Mouse (Mus musculus) embryo, embryonic 9.5 days (tissue): ENCODE data around the gene Gbx1.

ENCODE experiments used
- DNase-seq: peaks from one replicate; pipeline ENCODE4 v3.0.0-alpha.2; 2017; ENCODE audit errors: extremely low spot score

The Gbx1 gene

DNA sequence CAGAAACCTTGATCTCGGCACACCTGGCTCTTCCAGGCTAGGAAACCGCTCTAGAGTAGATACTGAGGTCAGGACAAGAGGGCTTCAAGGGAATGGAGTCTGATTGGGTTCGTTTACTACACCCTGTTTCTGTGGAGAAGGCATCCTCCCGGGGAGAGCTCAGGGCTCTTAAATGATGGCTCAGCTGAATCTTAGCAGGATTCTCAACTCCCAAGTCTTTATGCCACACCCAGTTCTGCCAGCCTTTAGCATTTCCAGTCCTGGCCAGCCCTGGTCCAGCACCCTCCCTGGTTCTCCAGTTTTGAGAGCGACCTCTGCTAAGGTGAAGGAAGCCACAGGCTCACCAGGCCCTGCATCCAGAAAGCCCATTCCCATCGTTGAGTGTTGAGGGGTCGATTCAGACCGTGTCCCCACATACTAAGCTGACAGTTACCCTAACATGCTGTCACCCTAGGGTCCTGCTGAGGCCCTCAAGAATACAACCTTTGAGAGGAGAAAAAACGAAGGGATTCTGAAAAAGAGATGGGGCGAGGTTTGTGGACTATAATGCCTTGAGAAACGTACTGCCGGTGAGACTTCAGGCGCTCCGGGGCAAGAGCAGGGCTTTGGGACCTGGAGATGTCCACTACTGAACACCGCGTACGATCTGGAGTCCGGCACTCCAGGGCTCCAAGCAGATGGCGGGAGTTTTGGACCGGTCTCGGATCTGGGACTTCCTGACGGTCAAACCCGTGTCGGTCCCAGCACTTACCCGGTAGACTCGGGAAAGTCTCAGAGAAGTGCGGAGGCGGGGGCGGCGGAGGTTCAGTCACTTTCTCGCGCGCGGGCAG is 1.4 kb downstream of the Gbx1 start:
- no peak for DNase-seq

DNA sequence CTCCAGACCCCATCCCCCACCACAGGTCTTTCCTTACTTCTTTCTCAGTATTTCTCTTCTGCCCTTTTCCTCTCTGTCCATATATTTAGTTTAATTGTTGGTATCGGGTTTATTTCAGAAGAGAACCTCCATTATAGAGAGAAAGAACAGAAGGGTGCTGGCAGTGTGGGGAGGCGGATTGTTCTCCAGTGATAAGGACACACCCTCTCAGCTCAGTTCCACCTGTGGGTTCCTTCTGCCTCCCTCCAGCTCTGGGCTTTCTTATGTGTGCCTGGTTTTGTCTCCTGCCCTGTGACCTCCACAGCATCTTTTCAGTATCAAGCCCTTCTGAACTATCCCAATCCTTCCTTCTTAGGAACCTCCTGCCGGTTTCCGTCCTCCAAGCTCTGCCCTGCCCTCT is 2.5 kb downstream of the Gbx1 start:
- no peak for DNase-seq

DNA sequence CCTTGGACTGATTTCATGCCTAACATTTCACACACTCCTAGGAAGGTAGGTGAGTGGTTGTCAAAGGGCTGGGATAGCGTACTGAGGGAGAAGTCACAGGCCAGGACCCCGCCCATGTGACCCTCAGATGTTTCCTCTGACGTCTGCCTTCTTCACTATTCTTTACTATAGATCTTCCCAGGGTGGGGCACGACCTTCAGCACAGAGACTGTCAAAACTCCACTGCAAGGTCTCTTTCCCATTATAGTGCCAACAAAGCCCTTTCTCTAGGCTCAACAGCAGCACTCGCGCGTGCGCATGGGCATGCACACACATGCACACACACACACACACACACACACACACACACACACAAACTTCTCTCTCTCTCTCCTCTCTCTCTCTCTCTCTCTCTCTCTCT is 3.2 kb downstream of the Gbx1 start:
- no peak for DNase-seq

DNA sequence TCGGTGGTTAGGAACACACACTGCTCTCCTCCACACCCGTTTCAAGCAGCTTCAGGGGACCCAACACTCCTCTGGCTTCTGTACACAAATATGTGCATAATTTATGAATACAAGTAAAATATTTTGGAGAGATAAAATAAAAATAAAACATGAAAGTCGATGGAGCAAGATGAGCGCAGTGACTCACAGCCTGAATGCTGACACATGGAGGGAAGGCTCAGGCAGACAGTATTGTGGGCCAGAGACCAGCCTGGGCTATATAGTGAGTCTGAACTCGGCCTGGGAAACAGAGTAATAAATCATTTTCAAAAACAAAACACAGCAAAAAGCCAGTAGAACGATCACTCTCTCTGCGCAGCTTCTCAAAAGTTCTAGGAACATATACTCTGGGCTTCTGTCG is 5.6 kb downstream of the Gbx1 start:
- DNase-seq: no peak

DNA sequence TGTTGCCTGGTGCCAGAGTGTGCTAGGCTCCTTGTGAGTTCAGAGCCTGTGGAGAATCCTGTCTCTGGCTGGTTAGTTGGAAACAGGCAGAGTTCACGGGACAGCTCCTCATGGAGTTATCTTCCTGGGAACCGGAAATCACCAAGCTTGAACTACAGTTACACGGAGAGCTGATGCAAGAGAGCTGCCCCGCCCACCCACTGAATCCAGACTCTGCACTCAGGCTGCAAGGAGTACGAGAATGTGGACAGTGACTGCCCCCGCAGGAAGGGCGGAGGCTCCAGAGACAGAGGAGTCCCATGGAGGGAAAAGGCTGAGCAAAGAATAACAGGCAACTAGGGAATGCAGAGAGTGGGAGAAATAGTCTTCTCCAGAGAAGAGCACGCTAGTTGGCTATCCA is 14.7 kb downstream of the Gbx1 start:
- DNase-seq: no peak

DNA sequence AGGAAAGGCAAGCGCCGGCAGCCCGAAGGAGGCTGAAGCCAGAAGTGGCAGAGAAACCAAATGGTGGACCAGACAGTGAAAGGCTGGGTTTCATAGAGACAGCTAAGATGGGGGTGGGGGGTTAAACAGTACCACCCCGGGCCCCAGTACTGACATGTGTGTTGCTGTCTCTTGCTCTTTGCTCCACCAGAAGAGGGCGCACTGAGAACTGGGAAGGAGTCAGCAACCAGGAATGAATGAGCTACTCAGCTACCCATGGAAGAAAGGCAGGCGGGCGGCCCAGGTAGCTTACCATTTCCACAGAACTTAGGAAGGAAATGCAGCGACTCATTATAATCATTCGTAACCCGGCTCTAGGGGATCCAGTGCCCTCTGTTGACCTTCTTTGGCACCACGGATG is 16.4 kb downstream of the Gbx1 start:
- peak; percentile 31 for DNase-seq

DNA sequence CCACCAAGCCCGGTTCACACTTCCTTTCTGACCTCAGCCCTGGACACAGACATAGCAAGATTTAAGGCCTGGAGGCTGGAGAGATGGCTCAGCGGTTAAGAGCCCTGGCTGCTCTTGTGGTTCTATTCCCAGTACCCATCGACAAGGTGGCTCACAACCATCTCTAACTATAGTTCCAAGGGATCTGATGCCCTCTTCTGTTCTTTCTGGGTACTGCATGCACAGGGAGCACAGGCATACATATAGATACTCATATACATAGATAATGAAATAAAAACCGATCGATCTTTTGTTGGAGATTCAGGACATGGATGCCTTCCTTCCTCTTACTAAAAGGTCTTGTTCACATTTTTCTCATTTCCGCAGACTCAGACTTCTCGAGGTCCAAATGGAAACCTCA is 18.6 kb downstream of the Gbx1 start:
- no peak for DNase-seq

DNA sequence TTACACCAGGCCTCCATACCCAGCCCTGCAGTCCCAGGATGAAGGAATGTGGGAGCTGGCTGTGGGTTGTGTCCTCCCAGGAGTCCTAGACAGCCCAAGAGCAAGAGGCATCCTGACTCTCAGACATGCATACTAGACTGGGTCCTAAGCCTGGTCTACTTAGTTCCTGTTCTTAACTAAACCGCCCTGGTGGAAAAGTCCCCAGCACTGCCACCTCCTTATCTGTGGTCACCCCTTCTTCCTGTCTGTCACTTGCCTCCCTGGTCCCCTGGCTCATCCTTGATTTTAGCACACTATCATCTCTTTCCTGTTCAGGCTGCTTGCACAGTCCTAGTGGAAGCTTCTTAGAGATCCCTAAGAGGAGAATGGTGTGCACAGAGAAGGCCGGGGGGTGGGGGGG is 21.5 kb downstream of the Gbx1 start:
- no peak for DNase-seq

DNA sequence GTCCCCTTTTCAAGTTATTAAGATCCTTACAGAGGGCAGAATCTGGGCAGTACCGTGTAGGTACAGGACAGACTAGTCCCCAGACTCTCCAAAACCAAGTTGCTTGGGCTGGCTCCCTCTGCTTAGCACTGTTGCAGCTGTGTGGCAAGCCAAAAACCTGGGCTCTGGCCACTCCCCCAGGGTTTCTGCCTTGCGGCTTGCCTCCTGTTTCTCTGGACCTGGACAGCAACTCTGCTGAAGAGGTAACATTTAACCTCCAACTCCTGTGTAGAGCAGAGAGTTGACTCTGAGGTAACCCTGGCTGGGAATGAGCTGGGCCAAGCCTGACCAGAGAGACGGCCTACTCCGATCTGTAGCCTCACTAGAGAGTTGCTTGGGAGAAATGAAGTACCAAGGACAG is 24.2 kb downstream of the Gbx1 start:
- DNase-seq: no peak

DNA sequence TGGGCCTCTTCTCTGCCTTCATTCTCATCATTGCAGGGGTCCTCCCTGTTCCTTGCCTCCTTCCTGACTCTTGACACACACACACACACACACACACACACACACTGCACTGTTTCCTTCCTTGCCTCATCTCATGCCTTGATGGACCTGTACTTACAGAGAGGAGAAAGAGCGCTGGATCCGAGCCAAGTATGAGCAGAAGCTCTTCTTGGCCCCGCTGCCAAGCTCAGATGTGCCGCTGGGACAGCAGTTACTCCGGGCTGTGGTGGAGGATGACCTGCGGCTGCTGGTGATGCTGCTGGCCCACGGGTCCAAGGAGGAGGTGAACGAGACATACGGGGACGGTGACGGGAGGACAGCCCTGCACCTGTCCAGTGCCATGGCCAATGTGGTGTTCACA is 26.2 kb downstream of the Gbx1 start:
- no peak for DNase-seq

DNA sequence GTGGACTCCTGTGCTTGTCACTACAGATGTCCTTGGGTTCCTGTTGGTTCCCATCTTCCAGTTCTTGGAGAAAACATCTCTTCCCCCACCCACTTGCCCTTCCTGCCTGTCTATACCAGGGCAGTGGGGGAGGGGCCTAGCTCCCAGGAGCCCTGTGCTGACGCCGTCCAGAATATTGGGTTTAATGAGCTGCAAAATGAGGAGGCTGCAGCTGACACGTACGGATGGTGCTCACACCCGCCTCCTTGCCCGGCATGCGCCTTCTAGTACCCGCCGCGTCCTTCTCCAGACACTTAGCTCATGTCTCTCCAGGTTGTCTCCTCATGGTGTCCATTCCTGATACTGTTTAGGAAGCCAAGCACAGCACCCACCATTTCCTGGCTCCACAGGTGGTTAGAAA is 27.9 kb downstream of the Gbx1 start:
- DNase-seq: no peak

DNA sequence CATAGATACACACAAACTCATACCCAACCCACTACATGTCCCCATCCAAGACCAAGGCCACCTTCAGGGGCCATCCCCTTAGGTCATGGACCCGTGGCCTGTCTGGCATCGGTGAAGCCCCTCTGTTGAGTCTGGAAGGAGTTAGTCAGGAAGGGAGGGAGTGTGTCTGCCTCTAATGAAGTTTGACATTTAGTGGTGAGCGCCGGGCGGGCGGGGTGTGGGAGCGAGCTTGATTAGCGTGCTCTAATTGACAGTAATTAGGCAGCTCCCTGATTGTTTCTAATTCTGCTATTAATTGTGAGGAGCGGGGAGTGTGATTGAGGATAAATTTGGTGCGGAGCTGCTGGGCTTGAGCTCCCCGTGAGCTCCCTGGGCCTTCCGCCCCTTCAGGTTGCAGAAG is 29.5 kb downstream of the Gbx1 start:
- DNase-seq: no peak

DNA sequence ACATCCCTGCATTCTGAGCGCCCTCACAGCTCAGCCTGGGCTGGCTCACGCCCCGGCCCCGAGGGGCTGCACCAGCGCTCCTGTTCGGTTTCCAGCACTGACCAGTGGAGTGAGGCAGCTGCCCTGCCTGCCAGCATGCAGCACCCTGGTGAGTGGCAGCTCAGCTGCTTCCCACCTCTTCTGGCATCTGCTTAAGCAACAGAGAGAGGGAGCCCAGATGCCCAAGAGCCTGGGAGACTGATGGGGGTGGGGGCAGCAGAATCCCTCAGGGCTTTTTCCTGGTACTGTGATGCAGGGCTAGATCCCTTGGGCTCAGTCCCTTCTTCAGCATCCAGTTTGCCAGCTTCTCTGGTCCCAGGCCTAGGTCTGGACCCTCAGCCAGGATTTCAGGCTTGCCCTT is 30.2 kb downstream of the Gbx1 start:
- DNase-seq: no peak

DNA sequence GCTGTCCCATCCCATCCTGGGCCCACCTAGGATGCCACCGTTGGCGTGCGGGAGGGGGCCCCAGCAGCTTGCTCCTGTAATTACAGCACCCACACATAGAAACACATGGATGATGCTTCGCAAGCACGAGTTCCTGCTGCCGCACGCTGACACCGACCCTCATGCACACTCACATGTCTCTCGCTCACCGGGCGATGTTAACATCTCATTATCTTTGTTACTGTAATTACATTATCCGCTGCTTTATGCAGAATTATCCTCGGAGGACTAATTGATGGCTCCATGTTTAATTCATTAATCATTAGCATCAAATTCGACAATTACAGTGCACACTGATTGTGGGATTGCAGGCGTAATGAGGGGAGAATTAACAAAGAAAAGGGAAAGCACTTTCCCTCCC is 32.0 kb downstream of the Gbx1 start:
- DNase-seq: no peak

DNA sequence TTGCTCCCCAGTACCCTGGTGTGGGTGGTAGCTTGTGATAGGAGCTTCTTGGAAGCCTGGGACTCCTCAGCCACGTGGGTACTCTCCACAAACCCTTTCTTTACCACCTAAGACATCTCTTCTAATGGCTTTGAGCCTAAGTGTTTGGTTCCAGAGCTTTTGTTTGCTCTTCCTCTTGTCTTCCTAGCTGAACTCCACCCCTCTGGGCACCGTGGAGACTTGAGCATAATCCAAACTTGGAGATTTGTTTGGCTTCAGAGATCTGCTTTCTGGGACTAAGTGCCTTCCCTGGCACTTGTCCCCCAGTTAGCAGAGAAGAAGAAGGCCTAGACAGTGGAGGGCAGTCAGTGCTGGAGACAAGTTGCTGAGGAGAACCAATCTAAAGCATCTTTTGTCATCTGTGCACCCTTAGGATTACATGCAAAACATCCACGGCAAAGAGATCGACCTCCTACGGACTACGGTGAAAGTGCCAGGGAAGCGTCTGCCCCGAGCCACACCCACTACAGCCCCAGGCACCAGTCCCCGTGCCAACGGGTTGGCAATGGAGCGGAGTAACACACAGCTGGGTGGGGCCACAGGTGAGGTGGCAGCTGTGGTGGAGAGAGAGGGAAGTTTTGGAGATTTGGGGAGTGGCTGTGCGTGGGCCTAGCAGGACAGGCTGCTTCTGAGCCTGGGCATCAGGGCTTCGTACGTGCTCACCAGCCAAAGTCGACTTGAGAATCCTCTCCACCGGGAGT is 34.3 kb downstream of the Gbx1 start:
- DNase-seq: no peak

DNA sequence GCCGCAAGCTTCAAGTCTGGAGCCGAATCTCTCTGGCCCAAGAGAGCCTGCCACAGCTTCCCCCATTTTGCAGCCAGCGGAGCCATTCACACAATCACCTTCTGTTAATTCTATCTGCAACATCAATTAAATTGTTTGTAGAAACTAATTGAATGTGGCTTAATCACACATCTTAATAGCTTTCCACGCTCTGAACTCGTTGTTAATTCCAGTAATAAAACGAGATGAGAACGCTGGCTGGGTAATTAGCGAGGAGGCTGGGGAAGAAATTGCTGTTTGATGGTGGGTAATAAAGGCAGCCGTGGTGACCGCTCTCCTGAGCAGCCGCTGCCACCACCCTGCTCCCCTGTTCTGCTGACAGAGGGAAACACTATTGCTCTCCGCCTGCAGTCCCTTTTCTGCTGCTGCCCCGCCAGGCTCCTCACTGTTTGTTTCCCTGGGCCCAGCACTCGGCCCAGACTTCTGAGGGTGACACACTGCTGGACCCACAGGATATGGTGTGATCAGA is 36.5 kb downstream of the Gbx1 start:
- no peak for DNase-seq

DNA sequence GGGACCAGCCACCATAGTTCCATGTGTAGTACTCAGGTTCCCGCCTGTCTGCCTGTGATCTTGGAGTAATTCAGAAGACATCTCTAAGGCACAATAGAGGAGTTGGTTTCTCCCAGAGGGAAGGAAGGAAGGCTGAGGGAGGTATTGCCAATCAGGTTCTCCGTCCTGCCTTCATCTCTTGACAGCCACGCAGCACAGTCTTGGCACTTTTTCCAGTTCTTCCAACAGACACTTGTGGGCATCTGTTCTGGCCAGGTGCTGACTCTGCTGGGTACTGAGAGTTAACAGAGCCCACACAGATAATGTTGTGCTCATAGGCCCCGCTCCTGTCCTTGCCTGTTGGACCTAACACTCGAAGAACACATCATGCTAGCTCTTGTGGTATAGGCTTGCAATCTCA is 40.3 kb downstream of the Gbx1 start:
- DNase-seq: no peak

DNA sequence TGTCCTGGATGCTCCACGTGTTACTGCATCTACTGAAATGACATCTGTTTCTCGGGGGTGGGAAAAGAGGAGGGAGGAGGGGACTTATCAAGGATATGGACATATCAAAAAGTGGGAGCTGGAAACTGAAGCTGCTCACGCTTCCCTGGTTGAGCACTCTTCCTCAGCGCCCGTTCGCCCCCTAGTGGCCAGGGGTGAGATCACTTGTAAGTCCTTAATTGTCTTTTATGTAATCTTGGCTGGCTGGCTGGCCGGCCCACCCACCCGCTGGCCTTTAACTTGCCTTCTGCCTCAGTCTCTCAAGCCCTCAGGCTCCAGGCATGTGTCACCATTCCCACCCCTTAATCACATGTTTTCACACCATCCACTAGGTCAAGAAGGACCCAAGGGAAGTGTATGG is 40.9 kb downstream of the Gbx1 start:
- peak; percentile 85 for DNase-seq

DNA sequence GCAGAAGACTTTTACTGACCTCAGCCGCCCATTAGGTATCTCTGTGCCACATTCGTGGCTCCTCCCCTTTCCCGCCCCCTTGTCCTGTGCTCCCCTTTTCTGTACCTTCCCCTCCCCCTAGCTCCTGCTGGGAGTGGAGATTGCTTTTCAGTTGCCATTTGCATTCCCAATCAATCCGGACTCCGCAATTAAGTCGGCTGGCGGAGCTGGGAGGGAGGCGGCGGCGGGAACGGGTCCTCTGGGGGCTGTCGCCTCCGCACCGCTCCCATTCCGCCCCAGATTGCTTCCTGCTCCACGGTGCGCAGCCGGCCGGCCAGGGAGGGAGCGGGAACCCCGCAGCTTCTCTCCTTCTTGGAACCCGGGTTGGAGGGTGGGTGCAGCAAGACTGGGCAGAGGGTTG is 42.0 kb downstream of the Gbx1 start:
- DNase-seq: no peak

DNA sequence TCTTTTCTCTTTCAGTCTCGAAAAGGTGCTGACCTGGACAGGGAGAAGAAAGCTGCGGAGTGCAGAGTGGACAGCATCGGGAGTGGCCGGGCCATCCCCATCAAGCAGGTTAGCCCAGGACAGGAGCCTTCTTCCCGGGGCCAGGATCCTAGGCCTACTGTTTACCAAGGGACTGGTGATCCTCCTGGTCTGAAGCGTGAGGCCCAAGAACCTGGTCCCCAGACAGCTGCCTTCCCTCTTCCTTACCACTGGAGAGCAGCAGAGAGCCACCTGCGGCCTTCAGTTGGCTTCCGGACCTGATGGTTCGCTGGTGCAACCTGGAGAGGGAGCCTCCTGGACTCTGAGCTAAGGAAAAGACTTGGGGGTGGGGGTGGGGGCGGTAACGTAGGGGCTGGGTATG is 43.7 kb downstream of the Gbx1 start:
- DNase-seq: peak; percentile 77

DNA sequence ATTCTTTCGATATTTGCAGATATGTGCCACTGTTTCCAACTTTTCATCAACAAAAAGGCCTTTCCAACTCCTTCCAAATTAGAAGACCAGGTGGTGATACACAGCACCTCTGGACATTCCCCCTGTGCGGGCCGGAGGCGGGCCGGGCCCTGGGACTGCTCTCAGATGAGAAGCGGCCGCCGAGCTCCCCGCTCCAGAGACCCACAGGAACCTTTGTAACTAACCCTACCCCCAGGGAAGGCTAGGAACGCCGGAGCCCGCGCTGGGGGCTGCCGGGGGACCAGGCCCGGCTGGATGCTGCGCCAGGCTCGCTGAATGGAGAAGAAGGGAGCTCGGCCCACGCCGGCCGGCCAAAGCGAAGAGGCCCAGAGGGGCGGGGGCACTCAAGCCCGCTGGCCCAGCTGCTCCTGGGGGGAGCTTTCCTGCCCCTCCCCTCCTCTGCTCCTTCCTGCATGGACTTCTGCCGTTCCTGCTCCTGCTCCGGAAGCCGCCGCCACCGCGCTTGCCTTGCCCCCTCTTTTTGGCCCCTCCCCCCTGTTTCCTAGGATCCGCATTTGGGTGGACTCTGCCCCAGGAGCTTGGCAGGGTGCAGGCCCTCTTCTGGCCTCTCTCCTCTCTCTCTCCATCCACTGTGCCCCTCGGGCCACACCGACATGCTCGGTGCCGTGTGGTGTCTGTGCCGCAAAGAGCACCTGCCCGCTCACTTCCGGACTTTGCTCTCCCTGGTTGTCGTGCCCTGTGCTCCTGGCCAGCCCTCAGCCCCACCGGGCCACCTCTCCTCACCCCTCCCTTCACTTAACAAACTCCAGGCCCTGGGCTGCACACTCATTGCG is 44.5 kb downstream of the Gbx1 start:
- no peak for DNase-seq

DNA sequence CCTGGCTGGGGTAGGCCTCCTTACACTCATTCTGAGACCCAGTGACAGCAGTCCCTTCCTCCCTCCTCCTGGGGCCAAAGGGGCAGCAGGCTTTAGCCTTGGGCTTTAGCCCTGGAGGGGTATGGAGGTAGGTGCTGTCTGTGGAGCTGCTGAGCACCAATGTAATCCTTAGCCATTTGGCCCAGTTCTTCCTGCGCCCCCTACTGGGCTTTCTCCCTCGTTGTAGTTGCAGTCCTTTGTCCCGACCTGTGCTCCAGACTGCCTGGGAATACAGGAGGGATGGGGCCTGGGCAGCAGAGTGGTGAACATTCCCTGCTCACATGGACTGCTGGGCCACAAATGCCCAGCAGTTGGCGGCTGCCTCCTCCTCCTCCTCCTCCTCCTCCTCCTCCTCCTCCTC is 45.4 kb downstream of the Gbx1 start:
- peak; percentile 82 for DNase-seq
